Mouse (Mus musculus) limb, embryonic 14.5 days (tissue): ENCODE measurements around the gene Gm20388. TPM values are rescaled to one million over a fixed set of nuclear protein-coding genes. Genes with fewer than 3 reads are reported as not detected.

Experiments
- ATAC-seq: fragments of 200-750 bp; cut with Nextera tagmentation; 2 replicates; pipeline ENCODE4 v1.8.0; 2017; ENCODE audit warnings: low read depth, moderate number of reproducible peaks, moderate TSS enrichment; ENCODE audit not compliant: low FRiP score
- DNase-seq: peaks from one replicate; pipeline ENCODE4 v3.0.0-alpha.2; 2015; ENCODE audit warnings: low spot score
- H3K27ac ChIP-seq: fragments of 300-500 bp; sonication (generic); replicated peaks from 2 replicates; pipeline ENCODE4 v1.5.1; 2014; ENCODE audit warnings: low read depth, mild to moderate bottlenecking, low read length, moderate library complexity, mixed read lengths
- H3K27me3 ChIP-seq: fragments of 300-500 bp; sonication (generic); 2 replicates; pipeline ENCODE4 v1.6.1; 2014; ENCODE audit warnings: low read length, mixed read lengths; ENCODE audit not compliant: control insufficient read depth, insufficient read depth
- H3K36me3 ChIP-seq: fragments of 300-500 bp; sonication (generic); 2 replicates; pipeline ENCODE4 v1.6.1; 2014; ENCODE audit warnings: mild to moderate bottlenecking, low read length, moderate library complexity, mixed read lengths; ENCODE audit not compliant: control insufficient read depth, insufficient read depth
- H3K4me1 ChIP-seq: fragments of 300-500 bp; sonication (generic); 2 replicates; pipeline ENCODE4 v1.6.1; 2014; ENCODE audit warnings: antibody characterized with exemption, low read length, mixed read lengths; ENCODE audit not compliant: control insufficient read depth, insufficient read depth
- H3K4me2 ChIP-seq: fragments of 300-500 bp; sonication (generic); replicated peaks from 2 replicates; pipeline ENCODE4 v1.6.1; 2014; ENCODE audit warnings: low read depth, mild to moderate bottlenecking, low read length, moderate library complexity; ENCODE audit not compliant: severe bottlenecking
- H3K4me3 ChIP-seq: fragments of 300-500 bp; sonication (generic); replicated peaks from 2 replicates; pipeline ENCODE4 v1.5.1; 2014; ENCODE audit warnings: low read length
- H3K9ac ChIP-seq: fragments of 300-500 bp; sonication (generic); 2 replicates; pipeline ENCODE4 v1.6.1; 2014; ENCODE audit warnings: mild to moderate bottlenecking, low read depth, low read length, moderate library complexity; ENCODE audit not compliant: severe bottlenecking
- H3K9me3 ChIP-seq: fragments of 300-500 bp; sonication (generic); 2 replicates; pipeline ENCODE4 v1.6.1; 2016; ENCODE audit warnings: low read length; ENCODE audit not compliant: control insufficient read depth
- POLR2A ChIP-seq: fragments of 200-500 bp; IDR thresholded peaks from 2 replicates; pipeline ENCODE4 v1.8.0; 2012; ENCODE audit warnings: inconsistent platforms, mild to moderate bottlenecking, moderate library complexity, borderline replicate concordance; ENCODE audit not compliant: insufficient read depth, insufficient read length; ENCODE audit errors: extremely low read depth
- WGBS: fragments of 180-500 bp; shearing (Covaris S2); extraction: QIAGEN DNeasy Blood & Tissue Kit; methylation state at CpG from one replicate; pipeline ENCODE4 v1.1.7; 2014; 5-methylcytosine and 5-hydroxymethylcytosine counted together
- polyA plus RNA-seq, 2 experiments: library from polyadenylated mRNA; depleted of rRNA in 1 of 2; stranded (reverse) in 1 of 2; unstranded in 1 of 2; fragments of >200 nt; fragmentation: Nextera tagmentation in 1 of 2; extraction: Ambion mirVana in 1 of 2; gene quantifications; 2 replicates each; pipeline versions ENCODE4 v1.2.1 to v1.2.3; 2012 to 2014

Gene Gm20388
- polyA plus RNA-seq, 2 experiments = 1.9 to 49.9 TPM

DNA sequence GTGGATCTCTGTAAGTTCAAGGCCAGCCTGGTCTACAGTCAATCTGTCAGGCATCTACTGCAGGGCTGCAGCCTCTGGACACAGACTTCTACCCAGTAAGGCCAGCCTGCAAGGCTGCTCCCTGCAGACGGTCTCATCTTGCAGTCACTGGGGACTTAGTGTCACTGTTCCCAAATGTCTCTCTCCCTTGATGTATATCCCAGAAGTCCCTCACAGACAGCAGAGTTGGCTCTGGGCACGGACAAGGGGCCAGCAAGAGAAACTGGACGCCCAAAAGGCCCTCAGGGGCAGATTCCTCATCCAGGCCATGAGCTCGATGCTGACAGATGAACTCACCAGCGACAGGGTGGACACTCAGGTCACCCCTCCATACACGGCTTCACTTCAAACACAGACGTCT, 1661.5 kb downstream of the Gm20388 start:
- Histone ChIP-seq H3K27me3 (no peaks in the 10 kb centered on the region), H3K4me3 (no peak overlapping the region)
- WGBS = 84% methylated on average over 7 of the region's 7 CpGs

GRCm38 (mm10) chr8:121573275-121573674, 1662.6 kb downstream of the Gm20388 start:
- ATAC-seq = no peak
- WGBS = 42% methylated on average over 3 of the region's 3 CpGs
- peaks cover 19% of the 10 kb centered on the region for H3K4me1 ChIP-seq
- no peak overlapping the region for H3K4me3 ChIP-seq
- no peak for TF ChIP-seq POLR2A
- H3K27me3 ChIP-seq = no peaks in the 10 kb centered on the region
- H3K9ac ChIP-seq = no peak overlapping the region
- H3K4me2 ChIP-seq = no peak overlapping the region
- no peak for DNase-seq
- no peak overlapping the region for H3K27ac ChIP-seq
- H3K36me3 ChIP-seq = no peaks in the 10 kb centered on the region
- no peaks in the 10 kb centered on the region for H3K9me3 ChIP-seq

More for the DNA sequence above, 1661.5 kb downstream of the Gm20388 start:
- DNase-seq (no peak), ATAC-seq (no peak)
- H3K27ac ChIP-seq = no peak overlapping the region
- peaks cover 13% of the 10 kb centered on the region for H3K4me1 ChIP-seq
- H3K4me2 ChIP-seq = no peak overlapping the region
- no peaks in the 10 kb centered on the region for H3K36me3 ChIP-seq
- no peaks in the 10 kb centered on the region for H3K9me3 ChIP-seq
- TF ChIP-seq POLR2A = no peak
- no peak overlapping the region for H3K9ac ChIP-seq

- no peak for ATAC-seq
- no peak for DNase-seq
- no peak for TF ChIP-seq POLR2A
- Histone ChIP-seq H3K9me3 (no peaks in the 10 kb centered on the region), H3K4me3 (no peak overlapping the region), H3K36me3 (no peaks in the 10 kb centered on the region), H3K4me1 (peaks cover 19% of the 10 kb centered on the region), H3K9ac (no peak overlapping the region), H3K27me3 (no peaks in the 10 kb centered on the region), H3K27ac (no peak overlapping the region), H3K4me2 (no peak overlapping the region)
- 54% methylated on average over 3 of the region's 3 CpGs for WGBS
Measured at GRCm38 (mm10) chr8:121575661-121576060, 1665.0 kb downstream of the Gm20388 start.

- H3K27me3 ChIP-seq = no peaks in the 10 kb centered on the region
- H3K27ac ChIP-seq = no peak overlapping the region
- no peak for DNase-seq
- ATAC-seq = peak; percentile 28
- no peak for TF ChIP-seq POLR2A
- no peaks in the 10 kb centered on the region for H3K9me3 ChIP-seq
- peak overlapping the region; percentile 90 for H3K4me3 ChIP-seq
- H3K36me3 ChIP-seq = no peaks in the 10 kb centered on the region
- 3% methylated on average over 44 of the region's 44 CpGs for WGBS
- H3K9ac ChIP-seq = peak overlapping the region; percentile 83
- peak overlapping the region; percentile 84 for H3K4me2 ChIP-seq
- peaks cover 19% of the 10 kb centered on the region for H3K4me1 ChIP-seq
Measured at GRCm38 (mm10) chr8:121577751-121578675, 1667.4 kb downstream of the Gm20388 start.

GRCm38 (mm10) chr8:121578676-121579451, 1668.2 kb downstream of the Gm20388 start, which contains the start of gene Fbxo31:
TSS of gene Fbxo31 (minus strand) at chr8:121578806.
- Histone ChIP-seq H3K4me1 (peaks cover 19% of the 10 kb centered on the region), H3K9me3 (no peaks in the 10 kb centered on the region), H3K27ac (no peak within 1 kb of the TSS), H3K9ac (peak within 1 kb of the TSS; percentile 83), H3K4me3 (peak within 1 kb of the TSS; percentile 90), H3K27me3 (no peaks in the 10 kb centered on the region), H3K36me3 (no peaks in the 10 kb centered on the region), H3K4me2 (peak within 1 kb of the TSS; percentile 84)
- WGBS = 2% methylated on average over 44 of the region's 63 CpGs
- peak; percentile 92 for DNase-seq
- peak; percentile 75; the same call in 1 of the 2 replicates for TF ChIP-seq POLR2A
- ATAC-seq = peak; percentile 92
